Mouse (Mus musculus) heart, adult 8-10 months (tissue): Measurements from ENCODE around the gene Astn2. TPM values are rescaled to one million over a fixed set of nuclear protein-coding genes. Genes with fewer than 3 reads are reported as not detected.

Experiments used
- DNase-seq: peaks from one replicate; pipeline ENCODE4 v3.0.0; 2022; ENCODE audit warnings: low spot score
- total RNA-seq, 4 experiments: library from RNA; stranded (reverse); gene quantifications; 2 replicates each; pipeline ENCODE4 v1.2.4; 2022

Gene Astn2
- total RNA-seq, 4 experiments from 2014 or later: 0.56 to 1.0 (median 0.88) TPM

DNA sequence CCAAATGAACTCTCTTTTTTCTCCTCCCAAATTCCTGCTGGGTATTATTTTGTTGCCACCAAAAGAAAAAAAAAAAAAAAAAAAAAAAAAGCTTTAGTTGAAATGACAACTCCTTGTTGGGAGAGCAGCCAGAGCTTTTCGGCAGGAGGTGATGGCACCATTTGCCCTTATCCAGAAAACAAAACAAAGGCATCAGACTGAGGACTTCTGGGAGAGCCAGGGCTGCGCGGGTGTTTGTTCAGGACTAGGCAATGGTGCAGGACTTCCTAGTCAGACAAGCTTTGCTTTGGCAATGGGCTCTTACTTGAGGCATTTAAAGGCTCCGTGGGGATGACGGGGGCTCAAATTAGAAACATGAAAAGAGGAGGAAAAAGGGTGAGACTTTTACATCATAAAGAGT, 817.5 kb downstream of the Astn2 start:
- no peak for DNase-seq

DNA sequence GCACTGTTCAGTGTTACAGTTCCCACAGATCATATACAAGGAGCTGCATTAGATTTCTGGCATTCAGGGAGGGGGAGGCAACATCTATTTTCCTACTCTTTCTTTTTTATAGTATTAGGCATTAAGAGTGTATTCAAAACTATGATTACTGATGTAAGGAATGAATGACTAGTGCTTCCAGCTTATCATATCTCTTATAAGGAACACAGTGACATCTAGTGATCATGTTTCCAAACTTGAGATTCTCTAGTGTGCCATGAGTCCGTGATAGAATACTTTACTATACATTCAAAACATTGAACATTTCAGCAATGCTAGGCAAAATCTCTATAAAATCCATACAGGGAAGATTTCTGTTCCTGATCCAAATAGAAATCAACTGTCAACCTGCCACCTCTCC, 824.2 kb downstream of the Astn2 start:
- no peak for DNase-seq

DNA sequence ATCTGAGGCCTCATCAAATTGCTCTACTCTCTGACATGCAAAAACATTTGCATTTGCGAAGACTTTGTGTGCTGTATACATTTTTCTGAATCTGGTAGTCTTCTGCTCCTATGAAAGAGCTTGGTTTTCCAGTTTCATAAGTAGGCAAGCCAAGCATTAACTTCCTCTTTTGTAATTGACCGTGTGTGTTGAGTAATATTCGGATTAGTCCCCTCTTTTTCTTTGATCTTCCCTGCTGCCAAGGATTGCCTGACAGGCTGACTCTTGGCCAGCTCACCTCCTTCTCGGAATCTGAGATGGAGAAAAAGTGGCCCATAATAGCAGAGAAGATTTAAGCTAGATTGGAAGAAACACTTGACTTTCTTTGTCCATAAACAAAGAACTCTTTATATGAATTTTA, 838.9 kb downstream of the Astn2 start:
- no peak for DNase-seq

DNA sequence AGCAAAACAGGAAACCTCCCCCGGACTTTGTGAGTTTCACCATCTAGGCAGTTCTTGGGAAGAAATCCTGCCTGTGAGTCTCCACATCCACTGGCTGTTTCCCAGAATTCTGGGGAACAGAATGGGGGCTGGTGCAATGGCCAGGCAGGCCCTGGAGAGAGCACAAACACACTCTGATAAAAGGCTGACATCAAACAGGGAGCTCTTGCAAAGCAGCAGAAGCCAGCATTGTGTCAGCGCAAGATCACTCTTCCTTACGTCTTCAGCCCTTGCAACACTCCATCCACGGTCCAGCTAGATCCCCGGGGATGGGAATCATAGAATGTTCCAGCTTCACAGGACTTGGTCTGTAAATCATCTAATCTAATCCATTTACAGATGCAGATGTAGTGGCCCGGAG, 855.9 kb downstream of the Astn2 start:
- peak; percentile 60 for DNase-seq

DNA sequence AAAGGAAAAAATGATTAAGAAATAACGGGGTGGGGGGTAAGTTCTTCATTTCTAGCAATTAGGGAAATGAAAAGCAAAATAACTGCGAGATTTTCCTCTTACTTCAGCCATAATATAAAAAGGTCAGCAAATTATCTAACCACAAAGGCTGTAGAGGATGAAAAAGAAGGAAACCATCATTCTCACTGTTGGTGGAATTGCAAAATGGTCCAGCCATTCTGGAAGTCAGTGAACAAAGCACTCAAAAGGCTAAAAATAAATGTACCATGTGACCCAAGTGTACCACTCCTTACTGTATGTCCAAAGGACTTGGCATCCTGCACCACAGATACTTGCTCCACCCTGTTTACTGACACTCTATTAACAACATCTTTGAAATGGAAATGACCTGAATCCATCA, 858.8 kb downstream of the Astn2 start:
- DNase-seq: no peak

- DNase-seq: no peak
Observed at GRCm38 (mm10) chr4:65532071-65532736, 872.2 kb downstream of the Astn2 start.

GRCm38 (mm10) chr4:65531621-65532020, 872.8 kb downstream of the Astn2 start:
- DNase-seq: no peak

DNA sequence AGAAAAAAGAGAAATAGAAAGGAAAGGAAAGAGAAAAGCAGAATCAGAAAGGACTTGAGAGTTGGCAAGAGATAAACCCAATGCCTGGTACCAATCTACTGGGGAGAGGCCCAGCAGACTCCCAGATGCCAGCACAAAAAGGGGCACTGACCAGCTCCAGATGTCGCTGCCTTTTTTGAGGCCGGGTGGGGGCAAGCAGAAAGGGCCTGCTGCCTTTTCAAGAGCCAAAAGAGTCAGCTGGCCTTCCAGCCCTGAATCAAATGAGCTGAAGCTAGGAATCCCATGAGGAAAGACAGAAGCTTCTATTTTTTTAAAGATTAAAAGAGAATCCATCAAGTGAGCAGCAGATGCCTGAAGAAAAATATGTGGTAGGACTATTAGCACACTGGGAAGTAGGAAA, 873.5 kb downstream of the Astn2 start:
- DNase-seq: no peak

DNA sequence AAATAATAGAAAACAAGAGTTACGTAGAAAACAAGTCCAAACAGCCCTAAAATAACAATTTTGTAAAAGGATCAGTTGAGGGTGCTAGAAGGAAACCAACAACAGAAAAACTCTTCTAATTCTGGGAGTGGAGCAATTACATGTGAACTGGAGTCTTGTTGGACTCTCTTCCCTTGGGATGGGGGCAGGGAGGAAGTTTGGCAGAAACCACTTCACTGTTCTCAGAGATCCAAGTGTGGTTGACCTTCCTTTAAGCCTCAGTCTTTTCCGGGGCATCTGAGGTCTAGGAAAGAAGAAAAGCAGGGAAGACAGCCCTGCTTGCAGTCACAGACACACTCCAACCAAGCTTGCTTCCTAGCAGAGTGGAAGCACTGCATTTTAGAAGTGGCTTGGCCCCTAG, 896.3 kb downstream of the Astn2 start:
- peak; percentile 67 for DNase-seq

- no peak for DNase-seq
Observed at GRCm38 (mm10) chr4:65506870-65507269, 897.5 kb downstream of the Astn2 start.

DNA sequence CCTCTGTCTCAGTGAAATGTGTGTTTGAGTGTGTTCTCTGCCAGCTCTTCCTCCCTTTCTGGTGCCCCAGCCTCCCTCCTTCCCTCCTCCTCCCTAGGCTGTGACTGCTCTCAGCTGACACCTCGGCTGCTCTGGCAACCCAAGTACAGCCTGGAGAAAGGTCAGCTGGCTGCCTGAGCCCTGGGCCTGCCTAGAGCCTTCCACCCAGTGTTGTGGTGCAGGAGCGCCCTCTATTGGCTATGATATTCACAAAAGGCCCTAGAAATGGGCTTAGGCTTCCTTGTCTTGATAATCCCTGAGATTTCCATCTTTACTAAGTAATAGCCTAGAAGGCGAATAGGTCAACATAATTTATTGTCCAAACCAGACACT, 908.0 kb downstream of the Astn2 start:
- DNase-seq: peak; percentile 89

DNA sequence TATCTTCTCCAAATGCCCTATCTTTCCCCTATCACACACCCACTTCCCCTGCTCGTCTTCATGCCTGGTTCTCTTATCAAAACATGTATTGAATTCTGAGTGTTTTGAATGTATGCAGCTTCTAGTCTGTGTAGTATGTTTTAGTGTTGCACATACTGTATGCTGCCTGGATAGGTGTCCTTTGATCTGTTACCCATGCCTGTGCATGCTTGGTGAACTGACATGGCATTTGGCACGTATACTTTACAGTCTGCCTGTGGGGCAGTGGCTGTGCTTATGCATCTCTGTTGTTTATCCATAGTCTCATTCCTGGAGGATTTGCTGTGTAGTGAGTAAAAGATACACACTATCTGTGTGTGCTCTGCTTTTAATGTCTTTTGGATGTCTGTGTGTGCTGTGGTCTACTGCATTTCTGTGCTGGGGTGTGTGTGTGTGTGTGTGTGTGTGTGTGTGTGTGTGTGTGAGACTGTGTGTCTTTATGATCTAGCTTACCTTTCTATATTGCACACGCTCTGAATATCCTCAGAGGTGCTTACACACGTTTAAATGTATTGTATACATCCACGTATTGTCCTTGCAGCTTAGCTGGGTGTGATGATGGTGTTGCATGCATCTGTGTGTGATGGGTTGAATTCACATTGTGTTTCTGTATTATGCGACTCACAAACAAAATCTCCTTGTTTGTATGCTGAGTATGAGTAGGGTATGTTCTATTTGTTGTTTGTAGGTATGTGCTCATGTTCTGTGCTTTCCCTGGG, 908.5 kb downstream of the Astn2 start:
- no peak for DNase-seq

DNA sequence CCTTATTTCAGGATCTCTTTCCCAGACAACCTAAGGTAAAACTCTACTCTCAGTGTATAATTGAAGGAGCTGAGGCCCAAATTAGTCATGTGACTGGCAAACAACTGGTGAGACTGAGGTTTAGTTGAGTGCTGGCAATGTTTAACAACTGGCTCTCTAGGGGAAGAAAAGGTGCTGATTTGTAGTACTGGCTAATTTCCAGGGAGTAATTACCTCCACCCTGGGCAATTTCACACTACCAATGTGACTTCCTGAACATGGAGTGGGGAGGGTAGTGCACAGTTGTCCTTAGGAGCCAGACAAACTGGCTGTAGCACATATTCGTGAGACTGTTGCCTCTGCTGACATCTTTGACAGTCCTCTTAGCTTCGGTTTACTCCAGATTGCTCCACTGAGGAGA, 912.9 kb downstream of the Astn2 start:
- DNase-seq: no peak

GRCm38 (mm10) chr4:65489711-65490110, 914.7 kb downstream of the Astn2 start:
- DNase-seq: no peak

DNA sequence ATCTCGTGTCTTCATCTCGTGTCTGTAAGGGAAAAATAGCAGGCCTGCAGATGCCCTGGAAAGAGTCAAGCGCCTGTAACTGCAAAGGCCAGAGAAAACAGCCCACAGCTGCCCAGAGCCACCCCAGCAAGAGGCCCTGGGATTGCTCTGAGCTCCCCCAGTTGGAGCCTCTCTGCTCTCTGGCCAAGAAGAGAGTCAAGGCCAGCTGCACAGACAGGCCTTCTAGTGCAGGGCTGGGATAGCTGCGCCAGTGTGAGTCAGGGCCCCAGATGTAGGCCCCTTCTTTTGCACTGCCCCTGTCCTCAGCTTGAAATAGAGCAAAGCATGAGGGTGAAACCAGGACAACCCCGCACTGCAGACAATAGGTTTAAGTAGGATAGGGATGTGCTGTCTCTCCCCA, 922.8 kb downstream of the Astn2 start:
- peak; percentile 21 for DNase-seq

- DNase-seq: peak; percentile 70
Observed at GRCm38 (mm10) chr4:65477106-65477505, 927.3 kb downstream of the Astn2 start.

GRCm38 (mm10) chr4:65475925-65476560, 928.4 kb downstream of the Astn2 start:
- DNase-seq: no peak

DNA sequence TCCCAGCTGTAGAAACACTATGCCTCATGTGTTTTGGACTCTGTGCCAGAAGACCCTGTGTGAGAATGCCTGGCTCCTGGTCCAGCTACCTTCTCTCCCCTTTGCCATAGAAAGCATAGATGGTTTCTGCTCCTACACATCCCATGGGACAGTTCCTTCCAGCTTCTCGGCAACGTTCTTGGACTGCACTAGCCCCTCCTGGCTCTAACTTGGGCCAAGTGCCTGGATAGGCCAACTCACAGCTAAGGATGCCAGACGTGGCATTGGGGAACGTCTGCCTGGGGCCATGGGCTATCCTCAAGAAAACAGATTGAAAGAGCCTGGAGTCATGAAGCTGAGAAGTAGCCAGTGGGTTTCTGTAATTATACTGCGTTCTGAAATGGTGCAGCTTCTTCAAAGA, 931.3 kb downstream of the Astn2 start:
- DNase-seq: no peak

- no peak for DNase-seq
Observed at GRCm38 (mm10) chr4:65449171-65449570, 955.2 kb downstream of the Astn2 start.

DNA sequence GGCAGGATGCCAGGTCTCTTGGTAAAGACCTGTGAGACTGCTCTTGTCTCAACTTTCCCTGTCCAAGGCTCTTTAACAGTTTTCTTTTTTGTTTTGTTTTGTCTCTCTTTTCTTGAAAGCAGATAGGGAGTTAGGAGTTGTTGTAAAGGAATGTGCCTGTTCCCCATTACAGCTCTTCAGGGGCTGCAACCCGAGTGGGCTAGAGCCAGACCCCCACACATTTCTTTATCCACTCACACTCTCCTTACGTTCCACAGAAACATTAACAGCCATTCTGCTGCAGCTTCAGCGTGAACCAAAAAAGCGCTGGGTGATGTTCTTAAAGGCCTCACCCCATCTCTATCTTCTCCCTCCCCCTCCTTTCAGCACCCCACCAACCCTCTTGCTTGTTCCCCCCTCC, 962.7 kb downstream of the Astn2 start:
- DNase-seq: no peak

- no peak for DNase-seq
Observed at GRCm38 (mm10) chr4:65430804-65431203, 973.6 kb downstream of the Astn2 start.

DNA sequence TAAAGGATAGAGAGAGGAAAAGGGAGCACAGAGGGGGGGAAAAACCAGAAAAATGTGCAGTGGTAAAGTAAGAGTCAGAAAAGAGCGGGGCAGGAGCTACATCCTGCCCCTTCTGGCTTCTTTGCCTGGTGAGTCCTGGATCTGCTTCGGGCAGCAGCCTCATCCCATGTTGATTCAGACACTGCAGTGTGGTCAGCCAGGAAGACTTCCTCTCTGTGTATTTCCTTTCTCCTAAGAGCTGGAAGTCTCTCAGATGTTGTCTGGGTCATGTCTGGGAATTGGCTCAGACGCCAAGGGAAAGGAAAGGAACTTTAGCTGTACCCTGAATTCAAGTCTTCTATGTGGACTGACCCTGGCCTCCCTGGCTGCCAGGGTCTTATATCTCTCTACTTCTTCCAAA, 976.9 kb downstream of the Astn2 start:
- DNase-seq: peak; percentile 14

- peak; percentile 21 for DNase-seq
Observed at GRCm38 (mm10) chr4:65426437-65426836, 978.0 kb downstream of the Astn2 start.
